Mouse (Mus musculus) G1E (cell line): ENCODE measurements around the gene Scg5.

Experiments used
- CTCF ChIP-seq: IDR thresholded peaks from 2 replicates; pipeline ENCODE4 v1.5.1; 2012; ENCODE audit warnings: low read depth, low read length, inconsistent platforms, mixed read lengths
- GATA2 ChIP-seq: IDR thresholded peaks from 2 replicates; pipeline ENCODE4 v1.6.1; 2012; ENCODE audit warnings: low read depth, low read length, inconsistent platforms, borderline replicate concordance
- POLR2AphosphoS5 ChIP-seq: IDR thresholded peaks from 2 replicates; pipeline ENCODE4 v1.6.1; 2012; ENCODE audit warnings: low read depth, low read length, inconsistent platforms; ENCODE audit not compliant: insufficient replicate concordance

GRCm38 (mm10) chr2:113778036-113778435 lies 50.9 kb downstream of the Scg5 start:
- TF ChIP-seq CTCF = no peak
- no peak for TF ChIP-seq GATA2
- no peak for TF ChIP-seq POLR2AphosphoS5
